Mouse (Mus musculus): ENCODE measurements at regions not wholly inside any gene's neighbourhood (a gene's known extent, or its start where the extent isn't known, plus 50 kb on each side); places are given as distances from the start of the nearest gene placed in this dataset.
"Not testable (repeated sequence)": the region's sequence is repeated elsewhere in the genome, so short reads cannot be mapped to it uniquely, and the experiment has no call there.

GRCm38 (mm10) chr8:96586129-96586528 lies 697.8 kb upstream of the Got2 start:
- no peak for DNase-seq (ENCODE audit: extremely low spot score)

GRCm38 (mm10) chr8:96552512-96552911 lies 664.2 kb upstream of the Got2 start:
- no peak for DNase-seq (ENCODE audit: extremely low spot score)

- no peak for DNase-seq (ENCODE audit: extremely low spot score)
These were observed 662.1 kb upstream of the Got2 start for GRCm38 (mm10) chr8:96550408-96550807.

GRCm38 (mm10) chr8:96548663-96549062 lies 660.3 kb upstream of the Got2 start:
- no peak for DNase-seq (ENCODE audit: extremely low spot score)

- DNase-seq (ENCODE audit: extremely low spot score), result no peak
These were observed 659.8 kb upstream of the Got2 start for GRCm38 (mm10) chr8:96548187-96548586.

GRCm38 (mm10) chr8:96542215-96542614 lies 653.9 kb upstream of the Got2 start:
- no peak for DNase-seq (ENCODE audit: extremely low spot score)

GRCm38 (mm10) chr8:96498854-96499253 lies 610.5 kb upstream of the Got2 start:
- DNase-seq (ENCODE audit: extremely low spot score), result no peak

- no peak for DNase-seq (ENCODE audit: extremely low spot score)
These were observed 607.1 kb upstream of the Got2 start for GRCm38 (mm10) chr8:96495406-96495805.

GRCm38 (mm10) chr8:96489804-96490203 lies 601.5 kb upstream of the Got2 start:
- DNase-seq (ENCODE audit: extremely low spot score), result no peak

GRCm38 (mm10) chr8:96488741-96489453 lies 600.5 kb upstream of the Got2 start:
- DNase-seq (ENCODE audit: extremely low spot score), result no peak

- no peak for DNase-seq (ENCODE audit: extremely low spot score)
These were observed 567.6 kb upstream of the Got2 start for GRCm38 (mm10) chr8:96455915-96456314.

- DNase-seq (ENCODE audit: extremely low spot score), result no peak
These were observed 567.0 kb upstream of the Got2 start for GRCm38 (mm10) chr8:96455336-96455735.

- DNase-seq (ENCODE audit: extremely low spot score), result no peak
These were observed 541.4 kb upstream of the Got2 start for GRCm38 (mm10) chr8:96429708-96430107.

GRCm38 (mm10) chr8:96426900-96427299 lies 538.6 kb upstream of the Got2 start:
- DNase-seq (ENCODE audit: extremely low spot score), result no peak

- no peak for DNase-seq (ENCODE audit: extremely low spot score)
These were observed 521.3 kb upstream of the Got2 start for GRCm38 (mm10) chr8:96409601-96410000.

GRCm38 (mm10) chr8:96404549-96405145 lies 516.3 kb upstream of the Got2 start:
- DNase-seq (ENCODE audit: extremely low spot score), result no peak

GRCm38 (mm10) chr8:96403669-96404068 lies 515.3 kb upstream of the Got2 start:
- no peak for DNase-seq (ENCODE audit: extremely low spot score)

- DNase-seq (ENCODE audit: extremely low spot score), result not testable (repeated sequence)
These were observed 511.0 kb upstream of the Got2 start for GRCm38 (mm10) chr8:96399381-96399780.

- no peak for DNase-seq (ENCODE audit: extremely low spot score)
These were observed 504.7 kb upstream of the Got2 start for GRCm38 (mm10) chr8:96393024-96393423.

- DNase-seq (ENCODE audit: extremely low spot score), result no peak
These were observed 500.9 kb upstream of the Got2 start for GRCm38 (mm10) chr8:96389251-96389650.

GRCm38 (mm10) chr8:96370500-96370899 lies 482.2 kb upstream of the Got2 start:
- DNase-seq (ENCODE audit: extremely low spot score), result no peak

- DNase-seq (ENCODE audit: extremely low spot score), result peak; percentile 39
These were observed 474.6 kb upstream of the Got2 start for GRCm38 (mm10) chr8:96362853-96363445.

- DNase-seq (ENCODE audit: extremely low spot score), result no peak
These were observed 462.3 kb upstream of the Got2 start for GRCm38 (mm10) chr8:96350531-96351069.
